In the genomic region with DNA sequence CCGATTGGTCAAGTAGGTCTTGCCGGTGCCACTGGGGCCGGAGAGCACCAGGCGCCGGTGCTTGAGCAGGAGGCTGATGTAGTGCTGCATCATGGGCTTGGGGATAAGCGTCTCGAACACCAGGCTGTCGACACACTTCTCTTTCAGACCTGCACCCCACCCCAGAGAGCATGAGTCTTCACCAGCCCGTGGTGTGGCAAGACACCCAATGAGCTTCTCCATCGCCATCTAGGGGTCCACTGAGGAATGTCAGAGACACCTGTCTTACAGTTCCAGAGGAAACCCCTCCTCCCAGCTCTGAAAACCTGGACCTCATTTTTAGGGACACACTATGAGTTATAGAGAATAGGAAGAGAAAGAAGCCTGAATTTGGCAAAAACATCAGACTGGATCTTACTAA, we compare ENCODE assay signal across 9 mouse cellular contexts. TPM values are rescaled to one million over a fixed set of nuclear protein-coding genes. Genes with fewer than 3 reads are reported as not detected.
A peak's percentile ranks its signal among the peaks of the same experiment; 100 is the strongest.
DNase-seq lines count a peak whose midpoint lies in the region; ATAC-seq and TF ChIP-seq lines count a peak whose summit lies in the region.
"Had no signal": no experiment of that assay in that cellular context is flagged by ENCODE, and none has a peak within 500 bp of the region (broad histone marks: within the 10 kb centered on the region; RNA-seq: fewer than 3 reads in every experiment).

No protein-coding gene starts in this region.

- H3K4me2 ChIP-seq in liver, embryonic 11.5 days: no peak overlapping the region
- H3K4me2 ChIP-seq: midbrain, embryonic 12.5 days had no signal

- peak; percentile 46; the same call in 1 of the 2 replicates for TF ChIP-seq CTCF in bone marrow, adult 2 months (IDR thresholded peaks at IDR 0.05; ENCODE audit: control insufficient read depth, insufficient read depth, low read length)

- DNase-seq in embryo, embryonic 10 days (ENCODE audit: low spot score): peak; percentile 61
- no peak for DNase-seq in embryo, embryonic 9.5 days (ENCODE audit: extremely low spot score)
- peak; percentile 36 for DNase-seq in liver
- no peak for DNase-seq in liver, embryonic 11.5 days (ENCODE audit: low spot score)
- peak; percentile 50 for DNase-seq in lung, postnatal 10 days
- DNase-seq in ovary, postnatal 10 days (ENCODE audit: low spot score): no peak
- no peak for DNase-seq in gastrocnemius, postnatal 25 days

- no peak overlapping the region for H3K27ac ChIP-seq in liver, embryonic 11.5 days (ENCODE audit: low read depth, low read length)
- H3K27ac ChIP-seq in bone marrow, adult 2 months (ENCODE audit: control insufficient read depth, insufficient read depth, low read depth, low read length, poor library complexity): no peak overlapping the region
- H3K27ac ChIP-seq: midbrain, embryonic 12.5 days had no signal

- no peak overlapping the region for H3K9ac ChIP-seq in liver, embryonic 11.5 days (ENCODE audit: low read depth, low read length)
- H3K9ac ChIP-seq: midbrain, embryonic 12.5 days had no signal

- no peak overlapping the region for H3K4me3 ChIP-seq in liver, embryonic 11.5 days (ENCODE audit: low read depth, low read length)
- no peak overlapping the region for H3K4me3 ChIP-seq in bone marrow, adult 2 months (replicated peaks; ENCODE audit: control insufficient read depth, low read depth, low read length)
- H3K4me3 ChIP-seq: midbrain, embryonic 12.5 days had no signal

- H3K36me3 ChIP-seq in liver, embryonic 11.5 days (ENCODE audit: control insufficient read depth, insufficient read depth, low read length): peaks cover 17% of the 10 kb centered on the region

- no peaks in the 10 kb centered on the region for H3K27me3 ChIP-seq in liver, embryonic 11.5 days (replicated peaks; ENCODE audit: control insufficient read depth, insufficient read depth, low read length)
- H3K27me3 ChIP-seq: midbrain, embryonic 12.5 days had no signal

- whole genome bisulfite sequencing in liver, embryonic 11.5 days: 66% methylated on average over 10 of the region's 10 CpGs
- WGBS in bone marrow, adult 2 months: 50% methylated on average over 10 of the region's 10 CpGs

- ATAC-seq in liver, embryonic 11.5 days (replicated peaks; ENCODE audit: low FRiP score): no peak; the same call in 1 of the 2 replicates

- H3K9me3 ChIP-seq in liver, embryonic 11.5 days (ENCODE audit: control insufficient read depth, low read length): no peaks in the 10 kb centered on the region
- H3K9me3 ChIP-seq: midbrain, embryonic 12.5 days had no signal

- TF ChIP-seq POLR2A in bone marrow, adult 2 months (IDR thresholded peaks at IDR 0.05; ENCODE audit: borderline replicate concordance, control insufficient read depth, low read depth, low read length): no peak

- no peaks in the 10 kb centered on the region for H3K4me1 ChIP-seq in liver, embryonic 11.5 days (replicated peaks; ENCODE audit: control insufficient read depth, insufficient read depth, low read length)
- H3K4me1 ChIP-seq in bone marrow, adult 2 months (ENCODE audit: control insufficient read depth, insufficient read depth, low read length): no peaks in the 10 kb centered on the region
- H3K4me1 ChIP-seq: midbrain, embryonic 12.5 days had no signal

RNA-seq across cellular contexts. Expression of gene Ipo9, which starts 22.0 kb away (rescaled TPM):
- 77.0 and 90.8 TPM in 2 replicates for polyA plus RNA-seq in liver, embryonic 11.5 days (2014; fragmentation: Nextera tagmentation; extraction: Ambion mirVana)
- polyA plus RNA-seq in bone marrow, adult 2 months (2011; ENCODE audit: insufficient read depth, insufficient read length, low replicate concordance, missing spikeins): 24.0 and 45.9 TPM in 2 replicates
- 10 to 100 TPM; 26.0 to 29.0 TPM for total RNA-seq in gastrocnemius, postnatal 25 days (2021)

Comparison
In these comparisons a context has a peak if more than half of its experiments do, and no peak if none do; other contexts are left out.
1. DNase-seq: peak in embryo, embryonic 10 days (single experiment), liver (single experiment) and lung, postnatal 10 days (single experiment); none in embryo, embryonic 9.5 days (single experiment), liver, embryonic 11.5 days (single experiment), ovary, postnatal 10 days (single experiment) and gastrocnemius, postnatal 25 days (single experiment).